Comparison of ENCODE assay signal across 9 mouse cellular contexts in the genomic region with DNA sequence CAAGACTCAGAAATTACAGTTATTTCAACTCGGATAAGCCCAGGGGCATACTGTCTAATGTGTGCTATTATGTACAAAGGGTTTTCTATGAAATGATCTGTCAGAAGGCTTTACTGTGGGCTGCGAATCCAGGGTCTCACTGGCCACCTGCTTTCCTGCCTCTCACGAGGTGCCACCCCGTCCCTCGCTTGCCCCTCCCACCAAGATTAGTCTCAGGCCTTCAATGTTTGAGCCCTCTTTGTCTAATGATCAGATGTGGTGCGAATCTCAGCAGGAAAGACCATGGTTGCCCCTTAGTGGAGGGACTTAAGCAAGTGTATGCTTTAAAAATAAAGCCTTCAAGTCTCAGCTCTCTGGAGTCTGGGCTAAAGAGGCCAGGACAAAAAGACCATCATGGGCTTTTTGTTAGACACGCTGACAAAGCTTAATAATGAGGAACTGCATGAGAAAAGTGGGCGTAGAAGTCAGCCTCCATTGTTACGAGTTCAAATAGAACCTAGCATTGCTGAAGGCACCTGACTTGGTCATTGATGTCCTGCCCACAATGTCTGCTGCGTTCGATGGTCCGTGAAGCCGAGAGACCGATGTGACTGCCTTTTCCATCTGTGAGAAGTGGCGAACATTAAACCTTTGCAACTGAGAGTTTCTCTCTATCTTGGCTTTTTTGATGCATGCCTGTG.
A peak's percentile ranks its signal among the peaks of the same experiment; 100 is the strongest.
DNase-seq lines count a peak whose midpoint lies in the region; ATAC-seq and TF ChIP-seq lines count a peak whose summit lies in the region.
"Had no signal": no experiment of that assay in that cellular context is flagged by ENCODE, and none has a peak within 500 bp of the region (broad histone marks: within the 10 kb centered on the region; RNA-seq: fewer than 3 reads in every experiment).

No protein-coding gene starts in this region.

- H3K27ac ChIP-seq in limb, embryonic 14.5 days (replicated peaks; ENCODE audit: low read depth, low read length), result no peak overlapping the region
- no peak overlapping the region for H3K27ac ChIP-seq in limb, embryonic 10.5 days
- H3K27ac ChIP-seq in forebrain, embryonic 12.5 days, result no peak overlapping the region
- no peak overlapping the region for H3K27ac ChIP-seq in hindbrain, embryonic 16.5 days (ENCODE audit: low read depth, low read length)
- H3K27ac ChIP-seq: liver, embryonic 13.5 days had no signal

- no peak overlapping the region for H3K9ac ChIP-seq in limb, embryonic 14.5 days (ENCODE audit: low read depth, low read length, severe bottlenecking)
- no peak overlapping the region for H3K9ac ChIP-seq in forebrain, embryonic 12.5 days
- no peak overlapping the region for H3K9ac ChIP-seq in hindbrain, embryonic 16.5 days (ENCODE audit: low read depth, low read length)
- H3K9ac ChIP-seq: liver, embryonic 13.5 days had no signal

- H3K27me3 ChIP-seq in limb, embryonic 14.5 days (ENCODE audit: control insufficient read depth, insufficient read depth, low read length), result no peaks in the 10 kb centered on the region
- H3K27me3 ChIP-seq in limb, embryonic 10.5 days (ENCODE audit: low read depth, poor library complexity, severe bottlenecking), result no peaks in the 10 kb centered on the region
- H3K27me3 ChIP-seq in forebrain, embryonic 12.5 days, result peaks cover 31% of the 10 kb centered on the region; the same call in 1 of the 2 replicates
- H3K27me3 ChIP-seq in hindbrain, embryonic 16.5 days (replicated peaks; ENCODE audit: control insufficient read depth, insufficient read depth, low read length), result no peaks in the 10 kb centered on the region
- H3K27me3 ChIP-seq: liver, embryonic 13.5 days had no signal

- no peak for TF ChIP-seq POLR2A in limb, embryonic 14.5 days (IDR thresholded peaks at IDR 0.05; ENCODE audit: borderline replicate concordance, extremely low read depth, insufficient read depth, insufficient read length)

- 0 out of 2 replicates have a peak, but pooled peaks cover 3% of the 10 kb centered on the region for H3K9me3 ChIP-seq in limb, embryonic 14.5 days (ENCODE audit: control insufficient read depth, low read length)
- no peaks in the 10 kb centered on the region for H3K9me3 ChIP-seq in limb, embryonic 10.5 days (replicated peaks)
- no peaks in the 10 kb centered on the region for H3K9me3 ChIP-seq in forebrain, embryonic 12.5 days
- no peaks in the 10 kb centered on the region for H3K9me3 ChIP-seq in hindbrain, embryonic 16.5 days (ENCODE audit: control insufficient read depth, low read length)
- H3K9me3 ChIP-seq: liver, embryonic 13.5 days had no signal

- H3K36me3 ChIP-seq in limb, embryonic 14.5 days (ENCODE audit: control insufficient read depth, insufficient read depth, low read length), result no peaks in the 10 kb centered on the region; the same call in 1 of the 2 replicates
- H3K36me3 ChIP-seq in limb, embryonic 10.5 days, result peaks cover 14% of the 10 kb centered on the region; the same call in 1 of the 2 replicates
- H3K36me3 ChIP-seq in forebrain, embryonic 12.5 days (replicated peaks), result no peaks in the 10 kb centered on the region
- H3K36me3 ChIP-seq in hindbrain, embryonic 16.5 days (ENCODE audit: control insufficient read depth, insufficient read depth, low read length), result no peaks in the 10 kb centered on the region
- H3K36me3 ChIP-seq: liver, embryonic 13.5 days had no signal

- no peak overlapping the region for H3K4me3 ChIP-seq in limb, embryonic 14.5 days (replicated peaks; ENCODE audit: low read length)
- no peak overlapping the region for H3K4me3 ChIP-seq in limb, embryonic 10.5 days
- H3K4me3 ChIP-seq in forebrain, embryonic 12.5 days (replicated peaks), result no peak overlapping the region
- no peak overlapping the region for H3K4me3 ChIP-seq in hindbrain, embryonic 16.5 days (ENCODE audit: low read length)
- H3K4me3 ChIP-seq: liver, embryonic 13.5 days had no signal

- H3K4me1 ChIP-seq in limb, embryonic 14.5 days (ENCODE audit: control insufficient read depth, insufficient read depth, low read length), result peaks cover 20% of the 10 kb centered on the region
- peaks cover 40% of the 10 kb centered on the region for H3K4me1 ChIP-seq in limb, embryonic 10.5 days
- H3K4me1 ChIP-seq in forebrain, embryonic 12.5 days, result peaks cover 25% of the 10 kb centered on the region
- H3K4me1 ChIP-seq in hindbrain, embryonic 16.5 days (ENCODE audit: control insufficient read depth, insufficient read depth, low read depth, low read length), result peaks cover 6% of the 10 kb centered on the region

- ATAC-seq in limb, embryonic 14.5 days (ENCODE audit: low FRiP score, low read depth), result 0 out of 2 replicates have a peak, but pooled peaks have one; percentile 16
- ATAC-seq in forebrain, embryonic 12.5 days (ENCODE audit: low FRiP score), result peak; percentile 52; the same call in 1 of the 2 replicates
- peak; percentile 59 for ATAC-seq in hindbrain, embryonic 16.5 days

- no peak for DNase-seq in limb, embryonic 14.5 days (ENCODE audit: low spot score)
- no peak for DNase-seq in limb, embryonic 10.5 days (ENCODE audit: low spot score)
- peak; percentile 70 for DNase-seq in retina, postnatal 1 day
- no peak for DNase-seq in thymus, postnatal 36 days
- DNase-seq in right cerebral cortex, postnatal 4 days, result no peak
- DNase-seq: gastrocnemius, postnatal 14 days; liver, embryonic 13.5 days had no signal

- no peak overlapping the region for H3K4me2 ChIP-seq in limb, embryonic 14.5 days (replicated peaks; ENCODE audit: low read depth, low read length, severe bottlenecking)
- no peak overlapping the region for H3K4me2 ChIP-seq in forebrain, embryonic 12.5 days
- no peak overlapping the region for H3K4me2 ChIP-seq in hindbrain, embryonic 16.5 days (ENCODE audit: low read length)
- H3K4me2 ChIP-seq: liver, embryonic 13.5 days had no signal

- 77% methylated on average over 15 of the region's 15 CpGs for WGBS in limb, embryonic 14.5 days
- 83% methylated on average over 15 of the region's 15 CpGs for WGBS in limb, embryonic 10.5 days
- WGBS in forebrain, embryonic 12.5 days, result 16% methylated on average over 15 of the region's 15 CpGs
- 29% methylated on average over 15 of the region's 15 CpGs for WGBS in hindbrain, embryonic 16.5 days
